Mouse (Mus musculus) CH12.LX (cell line): ENCODE data around the gene Eva1a. TPM values are rescaled to one million over a fixed set of nuclear protein-coding genes. Genes with fewer than 3 reads are reported as not detected.

Source experiments
- DNase-seq: peaks from one replicate; pipeline ENCODE4 v3.0.0-alpha.2; 2013; ENCODE audit errors: extremely low read depth
- H3K27ac ChIP-seq: 2 replicates; pipeline ENCODE4 v1.5.1; 2012; ENCODE audit warnings: low read depth, mild to moderate bottlenecking, control low read depth, moderate library complexity; ENCODE audit not compliant: insufficient read depth
- H3K27me3 ChIP-seq: replicated peaks from 2 replicates; pipeline ENCODE3; 2012; ENCODE audit warnings: inconsistent platforms
- H3K36me3 ChIP-seq, 2 experiments: replicated peaks in 1 of 2; 2 replicates each; pipeline versions ENCODE3 to v1.6.1; 2012; ENCODE audit warnings: inconsistent platforms in 1 of 2, low read length in 1 of 2, mild to moderate bottlenecking in 1 of 2, mixed read lengths in 1 of 2, moderate library complexity in 1 of 2; ENCODE audit not compliant: control insufficient read depth in 1 of 2, insufficient read depth in 1 of 2
- H3K4me1 ChIP-seq, 2 experiments: 2 replicates each; pipeline ENCODE4 v1.6.1; 2012; ENCODE audit warnings: inconsistent platforms in 1 of 2, moderate library complexity in 1 of 2; ENCODE audit not compliant: insufficient read depth in 2 of 2, control insufficient read depth in 1 of 2
- H3K4me2 ChIP-seq: 2 replicates; pipeline ENCODE4 v1.6.1; 2012; ENCODE audit warnings: low read depth, mild to moderate bottlenecking, control low read depth; ENCODE audit not compliant: poor library complexity, insufficient read depth, severe bottlenecking
- H3K4me3 ChIP-seq, 3 experiments: fragments of 150-350 bp in 1 of 3; sonication (generic) in 1 of 3; replicated peaks in 1 of 3; 2 replicates each; pipeline versions ENCODE3 to v1.5.1; 2011 to 2012; ENCODE audit warnings: low read depth in 2 of 3, low read length in 2 of 3, mild to moderate bottlenecking in 2 of 3, moderate library complexity in 2 of 3, control low read depth in 1 of 3, improper control_type of control experiment in 1 of 3, inconsistent platforms in 1 of 3, mixed read lengths in 1 of 3; ENCODE audit not compliant: poor library complexity in 1 of 3
- H3K79me2 ChIP-seq: replicated peaks from 2 replicates; pipeline ENCODE4 v1.6.1; 2012; ENCODE audit warnings: mild to moderate bottlenecking, moderate library complexity; ENCODE audit not compliant: control insufficient read depth, poor library complexity, insufficient read depth, severe bottlenecking; ENCODE audit errors: extremely low read depth
- H3K9ac ChIP-seq: 2 replicates; pipeline ENCODE4 v1.6.1; 2012; ENCODE audit warnings: low read depth, mild to moderate bottlenecking, control low read depth, moderate library complexity; ENCODE audit not compliant: insufficient read depth
- H3K9me3 ChIP-seq: replicated peaks from 2 replicates; pipeline ENCODE3; 2012; ENCODE audit warnings: low read length, inconsistent platforms, mixed read lengths
- BHLHE40 ChIP-seq: IDR thresholded peaks from 2 replicates; pipeline ENCODE4 v1.6.1; 2011; ENCODE audit warnings: mild to moderate bottlenecking, low read depth, low read length, improper control_type of control experiment
- CHD1 ChIP-seq: IDR thresholded peaks from 2 replicates; pipeline ENCODE4 v1.6.1; 2012; ENCODE audit warnings: low read depth, low read length, improper control_type of control experiment, inconsistent platforms
- CTCF ChIP-seq, 2 experiments: IDR thresholded peaks in 1 of 2; conservative IDR thresholded peaks in 1 of 2; 2 replicates each; pipeline ENCODE4 v1.5.1; 2011 to 2012; ENCODE audit warnings: low read depth in 2 of 2, low read length in 2 of 2, improper control_type of control experiment in 1 of 2, inconsistent platforms in 1 of 2, mild to moderate bottlenecking in 1 of 2, moderate library complexity in 1 of 2
- E2F4 ChIP-seq: IDR thresholded peaks from 2 replicates; pipeline ENCODE4 v1.6.1; 2011; ENCODE audit warnings: low read depth, low read length, improper control_type of control experiment; ENCODE audit not compliant: insufficient replicate concordance
- EP300 ChIP-seq: IDR thresholded peaks from 2 replicates; pipeline ENCODE4 v1.6.1; 2011; ENCODE audit warnings: low read length, improper control_type of control experiment
- GABPA ChIP-seq: IDR thresholded peaks from 2 replicates; pipeline ENCODE4 v1.6.1; 2012; ENCODE audit warnings: low read depth, low read length, improper control_type of control experiment, inconsistent platforms; ENCODE audit not compliant: insufficient replicate concordance
- MAX ChIP-seq: IDR thresholded peaks from 2 replicates; pipeline ENCODE4 v1.6.1; 2011; ENCODE audit warnings: low read length, improper control_type of control experiment
- MAZ ChIP-seq: IDR thresholded peaks from 2 replicates; pipeline ENCODE4 v1.6.1; 2012; ENCODE audit warnings: low read depth, mild to moderate bottlenecking, inconsistent platforms, low read length, improper control_type of control experiment, moderate library complexity
- NELFE ChIP-seq: IDR thresholded peaks from 2 replicates; pipeline ENCODE4 v1.6.1; 2011; ENCODE audit warnings: low read depth, low read length, improper control_type of control experiment
- POLR2AphosphoS2 ChIP-seq: IDR thresholded peaks from 2 replicates; pipeline ENCODE4 v1.6.1; 2011; ENCODE audit warnings: low read depth, low read length, improper control_type of control experiment
- SIN3A ChIP-seq: IDR thresholded peaks from 2 replicates; pipeline ENCODE4 v1.6.1; 2012; ENCODE audit warnings: low read length, improper control_type of control experiment, inconsistent platforms
- SMC3 ChIP-seq: IDR thresholded peaks from 2 replicates; pipeline ENCODE4 v1.6.1; 2011; ENCODE audit warnings: low read depth, low read length, improper control_type of control experiment
- USF2 ChIP-seq: conservative IDR thresholded peaks from 2 replicates; pipeline ENCODE4 v1.6.1; 2011; ENCODE audit warnings: low read depth, low read length, improper control_type of control experiment
- dilution Hi-C: fragments of 300-500 bp; cut with MboI; formaldehyde crosslinking; loops from 2 replicates; pipeline ENCODE4 v1.14.3; 2020; ENCODE audit warnings: low sequenced_read_pairs; ENCODE audit not compliant: extremely low pct_unique_long_range_greater_than_20kb, extremely low pct_ligation_motif_present
- in situ Hi-C: fragments of 300-500 bp; cut with MboI; formaldehyde crosslinking; loops from 3 replicates; pipeline ENCODE4 v1.14.3; 2019; ENCODE audit warnings: low sequenced_read_pairs, low pct_ligation_motif_present, low pct_unique_long_range_greater_than_20kb, mixed read lengths
- polyA plus RNA-seq: library from polyadenylated mRNA; unstranded; fragments of >175 nt; gene quantifications from 2 replicates; pipeline ENCODE4 v1.2.1, GENCODE M21; 2012; ENCODE audit warnings: low read depth; ENCODE audit not compliant: insufficient read length
- total RNA-seq, 2 experiments: library from RNA; depleted of rRNA; stranded (reverse); fragments of 300-350 nt in 1 of 2; fragments of >200 nt in 1 of 2; gene quantifications; 2 replicates each; pipeline ENCODE4 v1.2.3; 2012 to 2014

Eva1a gene
- total and polyA plus RNA-seq, 3 experiments: not detected

DNA sequence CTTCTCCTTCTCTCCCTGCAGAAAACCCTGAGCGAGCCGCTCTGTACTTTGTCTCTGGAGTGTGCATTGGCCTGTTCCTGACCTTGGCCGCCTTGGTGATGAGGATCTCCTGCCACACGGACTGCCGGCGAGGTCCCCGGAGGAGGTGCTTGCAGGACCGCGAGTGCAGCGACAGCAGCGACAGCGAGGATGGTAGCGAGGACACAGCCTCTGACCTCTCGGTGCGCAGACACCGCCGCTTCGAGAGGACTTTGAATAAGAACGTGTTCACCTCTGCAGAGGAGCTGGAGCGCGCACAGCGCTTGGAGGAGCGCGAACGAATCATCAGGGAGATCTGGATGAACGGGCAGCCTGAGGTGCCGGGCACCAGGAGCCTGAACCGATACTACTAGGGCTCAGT lies 50.9 kb downstream of the Eva1a start:
- Histone ChIP-seq H3K9me3 (peaks cover 47% of the 10 kb centered on the region), H3K4me3 (no peak overlapping the region), H3K79me2 (no peaks in the 10 kb centered on the region), H3K4me1 (no peaks in the 10 kb centered on the region), H3K36me3 (no peaks in the 10 kb centered on the region), H3K9ac (no peak overlapping the region), H3K27me3 (no peaks in the 10 kb centered on the region), H3K4me2 (no peak overlapping the region), H3K27ac (no peak overlapping the region)
- in situ Hi-C loops: no loop called here
- dilution Hi-C loops: no loop called here
- TF ChIP-seq NELFE: no peak
- TF ChIP-seq EP300: no peak
- TF ChIP-seq USF2: no peak
- DNase-seq: no peak

DNA sequence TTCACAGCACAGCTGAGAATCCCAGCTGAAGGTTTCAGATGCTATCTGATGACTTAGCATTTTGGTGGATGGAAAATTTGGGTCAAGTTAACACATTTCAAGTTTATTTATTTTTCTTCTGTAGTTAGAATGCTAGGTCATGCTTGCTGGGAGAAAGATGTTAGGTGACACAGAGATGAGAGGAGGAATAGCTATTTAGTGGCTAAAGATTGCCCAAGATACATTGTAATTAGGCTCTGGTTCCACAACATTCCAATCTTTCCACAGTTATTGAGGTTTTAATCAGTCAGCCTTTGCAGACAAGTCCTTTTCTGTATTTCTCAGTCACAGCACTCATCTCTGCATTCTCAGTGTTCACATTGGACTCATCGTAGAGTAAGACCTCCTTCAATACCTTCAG lies 56.9 kb downstream of the Eva1a start:
- DNase-seq: no peak
- dilution Hi-C loops: no loop called here
- H3K36me3 ChIP-seq: no peaks in the 10 kb centered on the region
- TF ChIP-seq POLR2AphosphoS2: no peak
- TF ChIP-seq CHD1: no peak
- no peak for TF ChIP-seq MAZ
- no peak for TF ChIP-seq CTCF (conservative IDR thresholded peaks at IDR 0.05 in 1 of 2, IDR thresholded peaks at IDR 0.05 in 1 of 2; ENCODE audit: low read depth in 2 of 2, low read length in 2 of 2)
- TF ChIP-seq, all 38 proteins: peak for 0
- no peaks in the 10 kb centered on the region for H3K79me2 ChIP-seq
- H3K9me3 ChIP-seq: peaks cover 22% of the 10 kb centered on the region
- H3K27me3 ChIP-seq: no peaks in the 10 kb centered on the region
- no peak overlapping the region for H3K9ac ChIP-seq
- H3K4me2 ChIP-seq: no peak overlapping the region
- H3K27ac ChIP-seq: no peak overlapping the region
- H3K4me1 ChIP-seq: no peaks in the 10 kb centered on the region
- in situ Hi-C loops: no loop called here
- no peak overlapping the region for H3K4me3 ChIP-seq

GRCm38 (mm10) chr6:82098456-82098855 lies 57.6 kb downstream of the Eva1a start:
- Histone ChIP-seq H3K36me3 (no peaks in the 10 kb centered on the region), H3K9me3 (peaks cover 18% of the 10 kb centered on the region), H3K4me2 (no peak overlapping the region), H3K79me2 (no peaks in the 10 kb centered on the region), H3K4me1 (no peaks in the 10 kb centered on the region), H3K4me3 (no peak overlapping the region), H3K27me3 (no peaks in the 10 kb centered on the region), H3K9ac (no peak overlapping the region), H3K27ac (no peak overlapping the region)
- dilution Hi-C loops: no loop called here
- no peak for DNase-seq
- TF ChIP-seq EP300: no peak
- no peak for TF ChIP-seq SMC3
- no peak for TF ChIP-seq E2F4
- no peak for TF ChIP-seq POLR2AphosphoS2
- TF ChIP-seq USF2: no peak
- TF ChIP-seq SIN3A: no peak
- TF ChIP-seq GABPA: no peak
- TF ChIP-seq MAX: no peak
- TF ChIP-seq BHLHE40: no peak
- no peak for TF ChIP-seq CTCF (conservative IDR thresholded peaks at IDR 0.05 in 1 of 2, IDR thresholded peaks at IDR 0.05 in 1 of 2; ENCODE audit: low read depth in 2 of 2, low read length in 2 of 2)
- in situ Hi-C loops: no loop called here
